Mouse (Mus musculus) erythroblast, embryonic 14.5 days (primary cell): ENCODE results near the gene Lcp2.

ENCODE experiments used
- GATA1 ChIP-seq: IDR thresholded peaks from 2 replicates; pipeline ENCODE4 v1.6.1; 2012; ENCODE audit warnings: low read length, inconsistent platforms, mixed read lengths
- TAL1 ChIP-seq: IDR thresholded peaks from 3 replicates; pipeline ENCODE4 v1.6.1; 2012; ENCODE audit warnings: low read length, inconsistent platforms, mixed read lengths

DNA sequence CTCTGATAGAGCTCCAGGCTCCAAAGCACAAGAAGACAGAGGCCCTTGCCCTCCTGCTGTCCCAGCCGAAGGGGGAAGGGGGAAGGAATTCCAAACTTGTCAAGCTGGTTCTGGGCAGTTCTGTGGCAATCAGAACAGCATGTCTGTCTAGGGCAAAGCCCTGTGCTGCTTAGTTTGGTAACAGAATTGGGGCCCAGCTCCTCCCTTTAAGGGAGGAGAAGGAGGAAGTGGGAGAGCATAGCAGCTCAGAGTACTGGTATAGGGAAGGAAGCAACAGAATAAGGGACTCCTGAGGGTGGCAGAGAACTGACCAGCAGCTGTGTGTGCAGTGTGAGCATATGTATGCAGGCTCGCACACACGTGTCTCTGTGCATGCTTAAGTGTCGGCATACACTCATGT is 25.6 kb downstream of the Lcp2 start:
- no peak for TF ChIP-seq TAL1
- no peak for TF ChIP-seq GATA1
